Mouse (Mus musculus) midbrain, embryonic 11.5 days (tissue): ENCODE measurements around the gene Ap2a2. TPM values are rescaled to one million over a fixed set of nuclear protein-coding genes. Genes with fewer than 3 reads are reported as not detected.
"Not testable (repeated sequence)": the region's sequence is repeated elsewhere in the genome, so short reads cannot be mapped to it uniquely, and the experiment has no call there.

ENCODE experiments used
- ATAC-seq: fragments of 200-750 bp; cut with Nextera tagmentation; 2 replicates; pipeline ENCODE4 v1.8.0; 2017; ENCODE audit warnings: moderate TSS enrichment, moderate library complexity; ENCODE audit not compliant: low FRiP score
- DNase-seq: peaks from one replicate; pipeline ENCODE4 v3.0.0; 2015; ENCODE audit warnings: low spot score; ENCODE audit errors: missing footprints
- H3K27ac ChIP-seq: fragments of 300-500 bp; sonication (generic); 2 replicates; pipeline ENCODE4 v1.5.1; 2014; ENCODE audit warnings: low read depth, low read length
- H3K27me3 ChIP-seq: fragments of 300-500 bp; sonication (generic); 2 replicates; pipeline ENCODE4 v1.6.1; 2014; ENCODE audit warnings: mild to moderate bottlenecking, low read length, moderate library complexity, mixed read lengths; ENCODE audit not compliant: control insufficient read depth, insufficient read depth
- H3K36me3 ChIP-seq: fragments of 300-500 bp; sonication (generic); 2 replicates; pipeline ENCODE4 v1.6.1; 2014; ENCODE audit warnings: mild to moderate bottlenecking, low read length, moderate library complexity, mixed read lengths; ENCODE audit not compliant: control insufficient read depth, insufficient read depth
- H3K4me1 ChIP-seq: fragments of 300-500 bp; sonication (generic); 2 replicates; pipeline ENCODE4 v1.6.1; 2014; ENCODE audit warnings: low read length; ENCODE audit not compliant: control insufficient read depth, insufficient read depth
- H3K4me2 ChIP-seq: fragments of 300-500 bp; sonication (generic); 2 replicates; pipeline ENCODE4 v1.6.1; 2014; ENCODE audit warnings: mild to moderate bottlenecking, moderate library complexity
- H3K4me3 ChIP-seq: fragments of 300-500 bp; sonication (generic); 2 replicates; pipeline ENCODE4 v1.5.1; 2014; ENCODE audit warnings: low read depth, low read length
- H3K9ac ChIP-seq: fragments of 300-500 bp; sonication (generic); 2 replicates; pipeline ENCODE4 v1.6.1; 2014; ENCODE audit warnings: low read length
- H3K9me3 ChIP-seq: fragments of 300-500 bp; sonication (generic); 2 replicates; pipeline ENCODE4 v1.6.1; 2016; ENCODE audit warnings: low read length; ENCODE audit not compliant: control insufficient read depth
- WGBS: fragments of 180-500 bp; shearing (Covaris S2); extraction: QIAGEN DNeasy Blood & Tissue Kit; methylation state at CpG from one replicate; pipeline ENCODE4 v1.1.7; 2014; 5-methylcytosine and 5-hydroxymethylcytosine counted together
- polyA plus RNA-seq: library from polyadenylated mRNA; unstranded; fragments of >200 nt; fragmentation: Nextera tagmentation; extraction: Ambion mirVana; gene quantifications from 2 replicates; pipeline ENCODE4 v1.2.1, GENCODE M21; 2014

The Ap2a2 gene
- polyA plus RNA-seq, 1 experiment from 2014 or later: 81.1 TPM

- H3K9me3 ChIP-seq: no peaks in the 10 kb centered on the region
- 52% methylated on average over 7 of the region's 7 CpGs for WGBS
- no peaks in the 10 kb centered on the region for H3K27me3 ChIP-seq
- no peak overlapping the region for H3K4me2 ChIP-seq
- H3K4me1 ChIP-seq: no peaks in the 10 kb centered on the region
- H3K4me3 ChIP-seq: no peak overlapping the region
- no peak for DNase-seq
- H3K9ac ChIP-seq: no peak overlapping the region
- no peak for ATAC-seq
- no peaks in the 10 kb centered on the region for H3K36me3 ChIP-seq
- no peak overlapping the region for H3K27ac ChIP-seq
Measured at GRCm38 (mm10) chr7:141652191-141652590, 90.2 kb downstream of the Ap2a2 start.

GRCm38 (mm10) chr7:141660346-141660745, 98.4 kb downstream of the Ap2a2 start:
- no peaks in the 10 kb centered on the region for H3K36me3 ChIP-seq
- WGBS: 88% methylated on average over 1 of the region's 1 CpGs
- no peak overlapping the region for H3K4me2 ChIP-seq
- no peaks in the 10 kb centered on the region for H3K9me3 ChIP-seq
- H3K4me3 ChIP-seq: no peak overlapping the region
- no peak overlapping the region for H3K9ac ChIP-seq
- no peaks in the 10 kb centered on the region for H3K4me1 ChIP-seq
- DNase-seq: no peak
- no peak for ATAC-seq
- H3K27me3 ChIP-seq: no peaks in the 10 kb centered on the region
- H3K27ac ChIP-seq: no peak overlapping the region

GRCm38 (mm10) chr7:141661481-141661880, 99.5 kb downstream of the Ap2a2 start:
- H3K27me3 ChIP-seq: no peaks in the 10 kb centered on the region
- DNase-seq (no peak), ATAC-seq (no peak)
- H3K9ac ChIP-seq: no peak overlapping the region
- no peaks in the 10 kb centered on the region for H3K36me3 ChIP-seq
- WGBS: 80% methylated on average over 3 of the region's 3 CpGs
- no peaks in the 10 kb centered on the region for H3K9me3 ChIP-seq
- no peak overlapping the region for H3K4me3 ChIP-seq
- H3K4me2 ChIP-seq: no peak overlapping the region
- no peak overlapping the region for H3K27ac ChIP-seq
- no peaks in the 10 kb centered on the region for H3K4me1 ChIP-seq

- H3K4me3 ChIP-seq: no peak overlapping the region
- ATAC-seq: no peak
- H3K36me3 ChIP-seq: no peaks in the 10 kb centered on the region
- no peaks in the 10 kb centered on the region for H3K9me3 ChIP-seq
- H3K27me3 ChIP-seq: no peaks in the 10 kb centered on the region
- H3K27ac ChIP-seq: no peak overlapping the region
- no peaks in the 10 kb centered on the region for H3K4me1 ChIP-seq
- no peak for DNase-seq
- H3K4me2 ChIP-seq: no peak overlapping the region
- WGBS: 56% methylated on average over 5 of the region's 5 CpGs
- H3K9ac ChIP-seq: no peak overlapping the region
Measured at GRCm38 (mm10) chr7:141662223-141662622, 100.2 kb downstream of the Ap2a2 start.

GRCm38 (mm10) chr7:141666190-141666589, 104.2 kb downstream of the Ap2a2 start:
- Histone ChIP-seq H3K27me3 (no peaks in the 10 kb centered on the region), H3K4me2 (no peak overlapping the region), H3K27ac (no peak overlapping the region), H3K36me3 (no peaks in the 10 kb centered on the region), H3K9me3 (no peaks in the 10 kb centered on the region), H3K4me1 (no peaks in the 10 kb centered on the region), H3K9ac (no peak overlapping the region), H3K4me3 (no peak overlapping the region)
- DNase-seq (no peak), ATAC-seq (no peak)
- 27% methylated on average over 4 of the region's 4 CpGs for WGBS

- not testable (repeated sequence) for H3K4me3 ChIP-seq, H3K27me3 ChIP-seq, H3K4me2 ChIP-seq, ATAC-seq, H3K9me3 ChIP-seq, H3K36me3 ChIP-seq, H3K27ac ChIP-seq, H3K9ac ChIP-seq, DNase-seq, H3K4me1 ChIP-seq
- 85% methylated on average over 3 of the region's 3 CpGs for WGBS
Measured at GRCm38 (mm10) chr7:141669097-141669496, 107.1 kb downstream of the Ap2a2 start.

GRCm38 (mm10) chr7:141670999-141671398, 109.0 kb downstream of the Ap2a2 start:
- no peaks in the 10 kb centered on the region for H3K9me3 ChIP-seq
- 87% methylated on average over 4 of the region's 4 CpGs for WGBS
- H3K27ac ChIP-seq: no peak overlapping the region
- DNase-seq: no peak
- ATAC-seq: no peak
- no peak overlapping the region for H3K9ac ChIP-seq
- no peak overlapping the region for H3K4me3 ChIP-seq
- no peak overlapping the region for H3K4me2 ChIP-seq
- no peaks in the 10 kb centered on the region for H3K4me1 ChIP-seq
- no peaks in the 10 kb centered on the region for H3K36me3 ChIP-seq
- no peaks in the 10 kb centered on the region for H3K27me3 ChIP-seq

GRCm38 (mm10) chr7:141671626-141672291, 109.8 kb downstream of the Ap2a2 start:
- WGBS: 82% methylated on average over 5 of the region's 5 CpGs
- Histone ChIP-seq H3K9ac (no peak overlapping the region), H3K27ac (no peak overlapping the region), H3K27me3 (no peaks in the 10 kb centered on the region), H3K4me1 (no peaks in the 10 kb centered on the region), H3K9me3 (no peaks in the 10 kb centered on the region), H3K4me3 (no peak overlapping the region), H3K4me2 (no peak overlapping the region), H3K36me3 (no peaks in the 10 kb centered on the region)
- ATAC-seq (no peak), DNase-seq (no peak)

GRCm38 (mm10) chr7:141678922-141679321, 116.9 kb downstream of the Ap2a2 start:
- Histone ChIP-seq H3K27ac (no peak overlapping the region), H3K4me3 (no peak overlapping the region), H3K9ac (no peak overlapping the region), H3K4me2 (no peak overlapping the region), H3K27me3 (no peaks in the 10 kb centered on the region), H3K36me3 (no peaks in the 10 kb centered on the region), H3K4me1 (no peaks in the 10 kb centered on the region), H3K9me3 (no peaks in the 10 kb centered on the region)
- WGBS: 83% methylated on average over 4 of the region's 4 CpGs
- DNase-seq: no peak
- no peak for ATAC-seq
